Mouse (Mus musculus) CD4-positive, CD25-positive, alpha-beta regulatory T cell, adult 4 months (primary cell): ENCODE measurements around the gene Apc2. TPM values are rescaled to one million over a fixed set of nuclear protein-coding genes. Genes with fewer than 3 reads are reported as not detected.
"Not testable (repeated sequence)": the region's sequence is repeated elsewhere in the genome, so short reads cannot be mapped to it uniquely, and the experiment has no call there.

ENCODE experiments used
- ATAC-seq: one replicate; pipeline ENCODE4 v1.8.0; 2017
- polyA plus RNA-seq, 2 experiments: library from polyadenylated mRNA; unstranded; fragments of 100-300 nt; shearing (Covaris generic); gene quantifications; one replicate each; pipeline ENCODE4 v1.2.1; 2017

Apc2 gene
- under 1 TPM in 1 of 2 experiments, not detected in 1; 0.16 TPM for polyA plus RNA-seq

DNA sequence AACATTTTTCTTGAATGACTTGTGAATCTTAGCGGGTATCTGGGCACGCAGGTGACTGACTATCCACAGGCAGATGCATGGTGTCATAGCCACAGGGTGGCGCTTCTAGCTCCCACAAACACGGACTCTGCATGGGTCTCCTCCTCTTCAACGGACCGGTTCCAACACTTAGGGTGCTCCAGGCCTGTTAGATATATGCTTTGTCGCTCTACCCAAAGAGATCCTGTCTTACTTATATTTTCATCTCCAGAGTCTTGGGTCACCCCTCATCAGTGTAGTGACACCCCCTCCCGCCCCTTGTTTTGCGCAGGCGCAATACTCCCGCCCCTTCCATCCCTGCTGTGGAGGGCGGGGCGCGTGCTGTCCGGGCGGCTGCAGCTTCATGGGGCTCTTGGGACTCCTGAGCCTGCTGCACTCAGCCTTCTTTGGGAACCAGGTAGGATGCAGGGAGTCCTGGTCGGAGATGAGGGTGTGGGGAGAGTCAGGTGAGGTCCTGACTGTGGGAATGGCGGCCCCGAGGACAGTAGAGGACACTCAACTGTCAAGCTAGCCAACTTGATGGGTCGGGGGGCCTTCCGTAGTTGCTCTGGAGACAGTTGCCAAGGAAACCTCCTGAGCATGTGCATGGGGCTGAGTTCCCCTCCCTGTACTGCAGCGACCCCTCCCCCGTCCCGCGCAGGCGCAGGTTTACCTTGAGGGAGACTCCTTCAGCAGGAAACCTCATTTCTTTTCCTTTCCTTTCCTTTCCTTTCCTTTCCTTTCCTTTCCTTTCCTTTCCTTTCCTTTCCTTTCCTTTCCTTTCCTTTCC is at the start of gene Apc2:
TSS of gene Apc2 (plus strand) at position 360 of the 808 bp plus-strand sequence.
- peak; percentile 29 for ATAC-seq

DNA sequence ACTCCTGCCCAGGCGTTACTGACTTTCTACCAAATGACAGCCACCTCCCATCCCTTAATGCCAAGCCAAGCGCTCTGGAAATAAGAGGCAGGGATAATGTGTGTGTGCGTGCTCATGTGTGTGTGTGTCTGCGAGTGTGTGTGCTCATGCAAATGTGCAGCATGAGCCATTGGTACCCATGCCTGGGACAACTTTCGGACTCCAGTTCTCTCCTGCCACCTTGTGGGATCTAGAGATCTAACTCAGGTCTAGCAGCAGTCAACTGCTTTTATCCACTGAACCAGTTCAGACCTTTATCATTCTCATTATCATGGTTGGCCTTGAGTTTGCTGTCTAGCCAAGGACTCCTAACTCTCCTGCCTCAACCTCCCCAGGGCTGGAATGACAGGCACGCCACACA is 47.9 kb upstream of the Apc2 start:
- no peak for ATAC-seq

DNA sequence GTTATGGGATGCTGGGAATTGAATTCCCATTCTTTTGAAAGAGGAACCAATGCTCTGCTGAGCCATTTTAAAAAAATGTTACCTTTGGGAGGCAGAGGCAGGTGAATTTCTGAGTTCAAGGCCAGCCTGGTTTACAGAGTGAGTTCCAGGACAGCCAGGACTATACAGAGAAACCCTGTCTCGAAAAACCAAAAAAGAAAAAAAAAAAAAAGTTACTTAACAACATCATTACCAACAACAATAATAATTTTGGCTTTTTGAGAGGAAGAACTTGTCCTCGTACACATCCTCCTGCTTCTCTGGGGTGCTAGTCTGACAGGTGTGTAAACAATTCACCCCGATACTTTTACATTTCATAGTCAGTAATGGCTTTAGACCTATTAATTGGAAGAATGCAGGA is 47.3 kb upstream of the Apc2 start:
- ATAC-seq = not testable (repeated sequence)

DNA sequence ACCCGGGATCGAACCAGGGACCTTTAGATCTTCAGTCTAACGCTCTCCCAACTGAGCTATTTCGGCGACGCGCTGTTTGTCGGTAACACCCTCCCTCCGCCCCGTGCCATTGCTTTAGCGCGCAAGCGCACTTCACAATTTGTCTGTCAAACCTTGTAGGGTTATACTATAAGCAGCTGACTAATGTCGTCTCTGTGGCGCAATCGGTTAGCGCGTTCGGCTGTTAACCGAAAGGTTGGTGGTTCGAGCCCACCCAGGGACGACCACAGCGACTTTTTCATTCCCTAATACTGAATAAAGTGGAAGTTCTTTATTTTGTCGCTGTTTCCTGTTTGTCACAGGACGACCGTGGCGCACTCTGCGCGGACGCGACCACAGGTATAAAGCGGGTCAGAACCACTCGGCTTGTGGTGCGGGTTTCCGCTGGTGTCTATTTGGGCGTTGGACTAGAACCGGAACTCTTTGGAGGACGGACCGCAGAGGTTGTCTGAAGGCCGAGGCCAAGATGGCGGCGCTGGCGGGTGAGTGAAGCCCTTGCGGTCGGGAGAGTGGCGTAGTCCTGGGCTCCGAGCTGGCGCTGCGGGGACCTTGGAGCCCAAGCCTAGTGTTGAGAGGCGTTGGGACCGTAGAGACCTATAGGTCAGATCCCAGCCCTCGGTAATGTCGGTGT is 46.7 kb upstream of the Apc2 start, which contains the start of gene Ndufs7:
TSS of gene Ndufs7 (plus strand) at position 151 of the 670 bp plus-strand sequence.
- peak; percentile 83 for ATAC-seq

DNA sequence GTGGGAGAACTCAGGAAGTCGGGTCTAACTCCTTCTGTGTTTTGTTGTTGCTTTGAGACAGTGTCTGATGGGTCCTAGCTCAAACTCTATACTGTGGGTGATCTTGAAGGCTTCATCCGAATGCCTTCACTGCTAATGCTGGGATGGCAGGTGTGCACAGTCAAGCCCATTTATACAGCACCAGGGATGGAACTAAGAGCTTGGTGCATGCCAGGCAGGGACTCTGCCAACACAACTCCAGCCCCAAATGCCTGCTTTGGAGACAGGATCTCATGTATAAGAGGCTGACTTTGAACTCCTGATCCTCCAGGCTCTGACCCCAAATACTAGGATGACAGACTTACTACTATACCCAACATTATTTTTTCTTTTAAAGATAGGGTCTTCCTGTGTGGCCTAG is 45.7 kb upstream of the Apc2 start:
- ATAC-seq = no peak

DNA sequence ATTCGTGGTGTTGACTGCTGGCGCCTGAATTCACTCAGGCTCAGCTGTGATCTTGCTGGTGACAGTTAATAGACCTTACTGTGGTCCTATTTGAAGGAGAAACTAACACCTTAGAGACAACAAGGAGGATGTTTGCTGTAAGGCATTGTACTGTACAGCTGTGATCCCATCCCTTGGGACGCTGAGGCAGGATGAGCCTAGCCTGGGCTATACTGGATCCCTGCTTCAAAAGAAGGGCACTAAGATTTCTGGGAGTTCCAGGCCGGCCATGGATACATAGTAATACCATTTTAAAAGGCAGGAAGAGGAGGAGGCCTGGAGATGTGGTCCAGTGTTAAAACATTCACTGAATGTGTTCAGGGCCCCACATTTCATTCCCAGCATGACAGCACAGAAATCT is 45.2 kb upstream of the Apc2 start:
- ATAC-seq = no peak

DNA sequence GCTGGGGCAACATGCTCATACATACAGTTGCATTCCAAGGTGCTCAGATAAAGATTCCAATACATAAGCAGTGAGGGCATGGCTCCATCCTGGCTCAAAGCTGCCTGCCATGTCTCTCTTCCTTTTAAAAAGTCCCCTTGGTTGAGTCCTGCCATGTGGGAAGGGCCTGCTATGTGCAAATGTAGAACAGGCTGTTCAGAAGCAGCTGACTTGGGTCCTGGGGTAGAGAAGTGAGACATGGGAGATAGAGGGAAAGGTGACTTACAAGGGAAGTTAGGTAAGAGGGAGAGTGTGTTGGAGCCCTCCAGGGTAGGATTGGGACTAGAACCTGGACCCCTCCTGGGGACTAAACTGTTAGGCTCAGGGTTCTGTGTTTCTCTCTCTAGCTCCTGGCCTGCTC is 43.8 kb upstream of the Apc2 start:
- ATAC-seq = no peak

DNA sequence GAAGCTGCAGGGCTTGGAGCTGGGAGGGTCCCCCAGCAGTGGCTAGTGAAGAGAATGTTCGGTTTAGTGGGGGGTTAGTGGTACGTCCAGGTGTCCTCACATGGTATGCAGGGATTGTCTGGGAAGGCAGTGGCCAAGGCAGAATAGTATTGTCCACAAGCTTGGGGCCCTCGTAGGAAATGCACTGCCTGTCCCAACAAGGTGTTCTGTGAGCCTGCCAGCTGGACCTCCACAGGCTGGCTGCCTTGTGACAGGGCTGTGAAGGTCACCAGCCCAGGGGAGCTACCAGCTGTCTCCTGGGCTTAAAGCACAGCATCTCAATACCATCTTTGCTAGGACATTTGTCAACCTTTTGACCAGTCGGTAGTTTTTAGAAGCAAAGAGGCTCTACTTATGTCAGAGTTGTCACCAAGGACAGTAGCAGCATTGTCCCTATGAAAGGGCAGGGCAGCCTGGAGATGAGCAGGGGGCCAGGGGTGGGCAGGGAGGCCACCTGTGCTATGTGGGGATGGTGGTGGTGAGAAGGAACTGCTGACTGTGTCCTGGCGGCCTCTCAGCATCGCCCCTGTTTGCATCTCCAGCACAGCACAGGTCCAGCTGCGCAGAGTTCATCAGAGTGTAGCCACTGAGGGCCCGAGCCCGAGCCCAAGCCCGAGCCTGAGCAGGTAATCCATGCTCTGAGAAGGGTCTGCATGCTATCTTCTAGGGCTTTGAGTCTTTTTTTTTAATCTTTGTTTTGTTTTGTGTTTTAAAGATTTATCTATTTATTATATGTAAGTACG is 43.1 kb upstream of the Apc2 start:
- ATAC-seq = no peak

DNA sequence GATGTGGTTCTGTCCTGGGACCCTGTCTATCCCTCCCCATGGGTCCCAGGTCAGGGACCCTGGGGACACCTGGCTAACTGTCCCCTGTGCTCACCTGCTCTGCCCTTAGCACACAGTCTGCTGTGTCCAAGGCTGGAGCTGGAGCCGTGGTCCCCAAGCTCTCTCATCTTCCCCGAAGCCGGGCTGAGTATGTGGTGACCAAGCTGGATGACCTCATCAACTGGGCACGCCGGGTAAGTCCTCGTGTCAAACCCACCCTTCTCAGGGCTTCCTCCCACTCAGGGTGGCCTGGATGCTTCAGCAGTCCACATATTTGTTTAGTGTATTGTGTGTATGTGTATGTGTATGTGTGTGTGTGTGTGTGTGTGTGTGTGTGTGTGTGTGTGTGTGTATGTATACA is 42.2 kb upstream of the Apc2 start:
- ATAC-seq = no peak

DNA sequence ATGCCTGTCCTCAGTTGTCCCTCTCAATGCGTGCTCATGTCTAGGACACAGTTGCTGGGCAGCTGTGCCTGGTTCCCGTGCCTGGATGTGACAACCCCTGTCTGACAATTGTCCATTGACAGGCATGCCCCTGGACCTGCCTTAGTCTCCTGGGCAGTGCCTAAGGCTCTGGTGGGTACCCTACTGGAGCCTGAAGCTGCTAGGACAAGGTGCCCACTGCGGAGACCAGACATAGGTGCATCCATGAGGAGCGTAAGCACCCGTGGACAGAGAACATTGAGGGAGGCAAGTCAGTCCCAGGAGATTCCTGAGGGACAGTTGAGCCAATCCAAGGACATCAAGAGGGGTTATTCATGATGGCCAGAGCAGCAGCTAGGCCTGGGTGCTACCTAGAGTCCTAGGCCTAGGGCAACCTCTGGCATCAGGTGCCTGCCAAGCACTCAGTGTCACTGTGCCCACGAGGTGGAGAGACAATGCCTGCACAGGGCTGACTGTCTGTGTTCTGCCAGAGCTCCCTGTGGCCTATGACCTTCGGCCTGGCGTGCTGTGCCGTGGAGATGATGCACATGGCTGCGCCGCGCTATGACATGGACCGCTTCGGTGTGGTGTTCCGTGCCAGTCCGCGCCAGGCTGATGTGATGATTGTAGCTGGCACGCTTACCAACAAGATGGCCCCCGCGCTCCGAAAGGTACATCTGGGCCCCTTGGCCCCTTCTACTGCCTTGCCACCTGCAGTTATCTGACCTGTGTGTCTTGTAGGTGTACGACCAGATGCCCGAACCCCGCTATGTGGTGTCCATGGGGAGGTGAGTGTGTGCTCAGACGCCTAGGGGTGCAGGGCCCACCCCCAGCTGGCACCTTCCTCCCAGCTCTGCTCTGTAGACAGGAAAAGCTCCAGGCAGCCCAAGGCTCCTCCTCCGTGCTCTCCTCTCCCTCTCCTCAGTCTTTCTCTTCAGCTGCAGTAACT is 41.2 kb upstream of the Apc2 start:
- ATAC-seq = no peak

DNA sequence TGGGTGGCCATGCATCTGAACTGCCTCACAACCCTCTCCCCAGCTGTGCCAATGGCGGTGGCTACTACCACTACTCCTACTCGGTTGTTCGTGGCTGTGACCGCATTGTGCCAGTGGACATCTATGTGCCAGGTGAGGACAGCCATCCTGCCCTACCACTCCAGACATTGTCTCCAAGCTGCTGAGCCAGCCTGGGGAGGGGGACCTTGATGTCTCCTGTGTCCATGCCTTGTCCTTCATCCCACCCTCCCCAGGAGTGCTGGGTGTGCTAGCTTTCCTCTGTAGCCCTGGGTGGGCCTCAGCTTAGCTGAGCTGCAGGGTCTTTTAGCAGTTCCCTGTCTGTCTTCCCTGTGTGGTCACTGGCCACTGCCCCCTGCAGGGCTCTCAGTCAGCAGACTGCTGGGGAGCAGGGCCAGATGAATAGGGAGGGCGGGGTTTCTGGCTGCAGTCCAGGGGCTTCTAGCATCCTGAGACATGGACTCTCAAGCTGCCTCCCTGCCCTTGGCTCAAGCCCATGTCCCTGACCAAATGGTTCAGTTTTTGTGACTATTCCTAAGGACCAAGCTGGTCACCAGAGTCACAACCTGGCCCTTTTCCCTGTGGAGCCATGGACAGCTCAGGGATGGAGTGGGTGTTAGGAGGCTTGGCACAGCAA is 39.8 kb upstream of the Apc2 start:
- no peak for ATAC-seq

DNA sequence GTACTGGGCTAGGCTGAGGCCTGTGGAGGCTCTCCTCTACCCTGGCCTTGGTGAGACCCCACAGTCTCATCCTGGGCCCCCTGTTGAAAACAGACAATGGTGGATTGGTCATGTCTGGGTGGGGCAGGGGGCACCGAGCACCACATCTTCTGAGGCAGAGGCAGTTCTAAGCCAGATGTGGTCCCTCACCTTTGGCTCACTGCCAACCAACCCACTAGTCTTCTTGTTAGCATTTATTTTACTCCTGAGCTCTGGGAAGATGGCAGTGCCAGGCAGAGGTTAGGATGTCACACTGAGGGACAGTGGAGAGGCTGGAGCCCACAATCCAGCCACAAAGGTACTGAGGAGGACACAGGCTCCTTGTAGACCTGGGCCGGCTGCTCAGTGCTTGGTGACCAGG is 37.8 kb upstream of the Apc2 start:
- no peak for ATAC-seq

DNA sequence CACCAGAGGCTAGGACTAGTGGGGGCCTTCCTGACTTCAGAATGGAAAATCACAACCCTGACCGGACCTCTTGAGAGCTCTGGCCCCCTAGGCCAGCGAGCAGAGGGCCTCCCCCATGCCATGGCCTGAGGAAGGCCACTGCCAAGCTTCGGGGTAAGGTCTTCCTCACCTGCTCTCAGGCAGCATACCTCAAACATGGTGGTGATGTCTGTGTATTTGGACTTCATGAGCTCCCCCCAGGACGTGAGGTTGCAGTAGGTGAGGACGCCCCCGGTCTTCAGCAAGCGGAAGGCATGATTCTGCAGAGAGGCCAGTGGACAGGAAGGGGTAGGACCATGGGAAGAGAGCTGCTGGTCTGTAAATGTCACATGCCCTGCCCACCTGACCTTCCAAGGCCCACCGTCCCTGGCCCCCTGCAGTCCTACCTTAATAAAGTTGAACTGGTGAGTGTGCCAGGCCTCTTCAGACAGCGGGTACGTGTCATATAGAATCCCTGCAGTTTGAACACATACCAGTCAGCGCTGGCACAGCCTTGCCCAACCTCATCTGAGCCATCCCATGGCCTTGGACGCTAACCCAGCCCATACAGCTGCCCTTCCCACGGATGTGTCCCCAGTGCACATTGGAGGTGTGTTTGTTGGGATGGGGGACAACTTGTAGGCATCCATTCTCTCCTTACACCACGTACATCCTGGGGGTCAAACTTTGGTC is 36.9 kb upstream of the Apc2 start:
- ATAC-seq = no peak

DNA sequence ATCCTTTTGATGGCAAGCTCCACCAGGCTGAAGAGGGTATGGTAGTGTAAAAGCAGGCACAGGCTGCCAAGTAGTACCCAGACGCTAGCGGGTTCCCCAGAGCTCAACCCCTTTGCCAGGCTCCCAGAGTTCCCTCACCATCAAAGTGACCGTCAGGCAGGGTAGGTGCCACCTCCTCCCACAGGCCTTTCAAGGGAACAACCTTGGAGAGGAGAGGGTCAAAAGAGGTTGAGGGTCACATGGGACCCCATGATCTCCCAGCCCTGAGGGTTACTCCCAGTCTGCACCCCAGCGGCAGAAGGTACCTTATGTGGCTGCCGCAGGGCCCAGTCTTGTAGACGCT is 36.3 kb upstream of the Apc2 start:
- no peak for ATAC-seq

DNA sequence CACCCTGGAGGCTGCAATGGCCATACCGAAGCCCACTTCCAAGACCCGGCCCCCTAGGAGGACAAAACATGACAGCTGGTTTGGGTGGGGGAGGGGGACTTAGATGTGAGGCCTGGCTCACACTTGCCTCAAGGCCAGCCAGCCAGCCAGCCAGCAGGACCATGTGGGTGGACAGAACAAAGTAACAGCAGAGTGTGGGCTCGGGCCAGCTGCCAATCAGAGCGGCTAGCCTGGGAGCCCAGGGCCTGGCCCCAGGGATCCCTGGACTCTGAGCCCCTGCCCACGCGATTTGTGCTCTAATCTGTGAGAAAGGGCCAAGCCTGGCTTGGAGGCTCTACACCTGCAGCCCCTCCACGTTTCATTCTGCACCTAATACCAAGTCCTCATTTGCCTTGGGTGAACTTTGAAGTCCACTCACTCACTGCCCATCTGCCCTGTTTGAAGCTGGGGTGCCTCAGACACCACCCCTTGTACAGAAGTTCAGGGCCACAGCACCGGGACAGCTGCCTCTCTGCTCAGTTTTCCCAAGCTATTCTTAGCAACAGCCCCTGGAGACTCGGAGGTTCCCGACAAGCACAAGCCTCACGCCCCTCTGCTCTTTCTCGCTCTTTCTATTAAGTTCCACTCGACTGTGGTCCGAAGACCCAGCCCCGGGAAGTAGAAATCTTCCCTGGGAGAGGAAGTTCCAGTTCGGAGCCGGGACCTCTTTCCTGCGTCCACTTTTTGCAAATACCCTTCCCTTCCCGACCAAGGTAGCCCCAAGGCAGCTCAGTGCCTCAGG is 35.7 kb upstream of the Apc2 start:
- ATAC-seq = no peak

DNA sequence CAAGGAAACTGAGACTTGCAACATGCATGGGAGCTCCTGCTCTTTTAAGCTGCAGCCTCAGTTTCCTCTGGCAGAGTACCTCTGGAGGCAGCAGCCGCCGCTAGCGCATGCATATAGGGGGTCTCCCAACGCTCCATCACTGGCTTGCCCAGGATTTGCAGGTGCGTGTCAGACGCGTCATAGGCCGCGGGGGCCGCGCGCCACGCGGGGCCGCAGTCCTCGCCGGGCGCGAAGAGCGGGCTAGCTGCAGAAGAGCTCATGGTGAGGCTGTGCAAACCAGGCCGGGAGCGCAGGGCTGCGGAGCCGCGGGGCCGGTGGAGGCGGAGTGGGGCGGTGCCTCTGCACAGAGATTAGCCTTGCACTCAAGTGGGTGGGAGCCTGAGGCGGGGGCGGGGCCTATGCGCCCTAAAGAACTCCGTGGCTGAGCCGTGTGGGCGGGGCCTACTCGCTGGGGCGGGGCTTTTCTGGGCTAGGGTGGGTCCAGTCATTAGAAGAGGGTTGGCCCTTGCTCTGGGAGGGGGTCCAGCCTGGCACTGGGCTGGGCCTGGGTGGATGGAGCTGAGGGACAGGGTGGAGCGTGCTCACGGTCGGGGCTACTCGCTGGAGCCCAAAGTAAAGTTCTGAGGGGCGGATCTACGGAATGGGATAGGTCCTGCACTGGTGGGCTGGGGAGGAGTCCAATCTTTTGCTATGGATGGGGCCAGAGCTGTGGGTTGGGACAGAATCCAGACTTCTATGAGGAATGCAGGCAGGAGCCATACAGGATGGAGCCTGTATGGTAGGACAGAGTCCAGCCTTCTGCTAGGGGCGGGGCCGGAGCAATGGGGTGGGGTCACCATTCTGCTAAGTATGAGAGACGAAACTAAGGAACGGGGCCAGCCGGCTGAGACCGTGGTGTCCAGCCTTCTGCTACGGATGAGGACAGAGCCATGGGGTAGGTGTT is 34.9 kb upstream of the Apc2 start, which contains the start of the genes Gamt and Dazap1:
TSS of gene Gamt (minus strand) at position 371 of the 943 bp plus-strand sequence.
TSS of gene Dazap1 (plus strand) at position 845 of the 943 bp plus-strand sequence.
- peak; percentile 68 for ATAC-seq

DNA sequence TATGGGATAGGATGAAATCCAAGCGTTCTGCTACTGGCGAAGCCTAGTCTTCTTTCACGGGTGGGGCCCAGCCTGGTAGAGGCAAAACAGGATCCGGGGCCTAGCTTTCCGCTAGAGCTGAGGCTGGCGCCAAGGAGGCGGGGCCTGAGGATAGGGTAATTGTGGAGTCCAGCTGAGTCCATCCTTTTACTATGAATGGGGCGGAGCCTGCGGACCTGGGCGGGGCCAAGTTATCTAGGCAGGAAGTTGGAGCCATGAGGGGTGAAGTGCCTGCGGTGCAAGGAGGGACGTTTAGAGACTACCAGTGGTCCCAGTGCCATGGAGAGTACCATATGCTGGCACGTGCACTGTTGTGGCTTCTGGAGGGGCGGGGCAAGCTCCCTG is 34.2 kb upstream of the Apc2 start:
- ATAC-seq = peak; percentile 19

DNA sequence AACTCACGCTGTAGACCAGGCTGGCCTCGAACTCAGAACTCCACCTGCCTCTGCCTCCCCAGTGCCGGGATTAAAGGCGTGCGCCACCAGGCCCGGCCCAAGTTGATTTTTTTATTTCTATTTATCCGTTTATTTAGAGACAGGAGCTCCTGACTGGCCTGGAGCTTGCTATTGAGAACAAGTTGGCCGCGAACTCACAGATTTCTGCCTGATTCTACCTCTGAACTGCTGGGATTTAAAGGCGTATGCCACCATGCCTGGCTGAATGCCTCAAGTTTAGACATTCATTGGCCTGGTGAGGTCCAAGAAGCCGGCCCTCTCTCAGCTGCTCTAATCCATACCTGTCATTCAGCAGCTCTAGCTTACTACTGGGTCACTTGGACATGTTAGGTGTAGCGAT is 33.6 kb upstream of the Apc2 start:
- no peak for ATAC-seq
